Mouse (Mus musculus): Measurements from ENCODE around the gene Col25a1.

DNA sequence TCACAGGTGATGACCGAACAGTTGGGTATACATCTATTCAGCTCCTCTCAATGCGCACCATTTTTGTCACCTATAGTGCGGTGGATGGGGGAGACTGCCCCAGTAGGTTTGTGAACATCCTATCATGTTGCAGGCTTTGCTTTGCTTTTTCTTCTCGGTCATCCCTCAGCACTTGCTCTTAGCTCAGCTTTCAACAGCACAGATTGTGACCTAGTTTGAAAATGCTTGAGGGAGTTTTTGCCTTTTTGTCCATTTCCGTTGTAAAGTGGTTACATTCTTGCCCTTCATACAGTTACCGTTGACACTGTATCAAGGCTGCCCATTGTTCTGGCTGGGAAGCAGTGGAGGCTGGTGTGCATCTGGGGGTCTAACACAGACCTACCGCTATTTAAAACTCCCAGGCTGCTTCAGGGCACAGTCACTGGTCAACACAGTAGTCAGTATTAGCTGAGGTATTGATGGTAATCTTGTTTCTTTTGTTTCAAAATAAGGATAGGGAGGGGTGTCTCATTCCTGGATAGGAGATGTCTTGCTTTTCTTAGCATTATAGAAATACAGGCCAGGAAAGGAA lies 231.6 kb downstream of the Col25a1 start:
- TF ChIP-seq CTCF (IDR thresholded peaks at IDR 0.05) (no peak), EP300 (IDR thresholded peaks at IDR 0.05) (no peak)

All from lung, postnatal 0 days (tissue).